Mouse (Mus musculus): ENCODE results near the gene Fkbp15. TPM values are rescaled to one million over a fixed set of nuclear protein-coding genes. Genes with fewer than 3 reads are reported as not detected.

Gene Fkbp15
- polyA plus RNA-seq, 1 experiment from 2014 or later = 19.6 TPM

GRCm38 (mm10) chr4:62254551-62254950 lies 105.8 kb downstream of the Fkbp15 start:
- no peak overlapping the region for H3K4me3 ChIP-seq
- peak; percentile 16 for DNase-seq (ENCODE audit: low spot score)
- H3K36me3 ChIP-seq = no peaks in the 10 kb centered on the region
- no peak overlapping the region for H3K27ac ChIP-seq
- no peaks in the 10 kb centered on the region for H3K4me1 ChIP-seq
- H3K27me3 ChIP-seq (ENCODE audit: low read depth, poor library complexity, severe bottlenecking) = no peaks in the 10 kb centered on the region
- no peaks in the 10 kb centered on the region for H3K9me3 ChIP-seq (replicated peaks)
- 62% methylated on average over 8 of the region's 8 CpGs for WGBS

- DNase-seq (ENCODE audit: low spot score) = peak; percentile 8
- no peaks in the 10 kb centered on the region for H3K36me3 ChIP-seq
- H3K4me1 ChIP-seq = no peaks in the 10 kb centered on the region
- no peak overlapping the region for H3K27ac ChIP-seq
- no peak overlapping the region for H3K4me3 ChIP-seq
- no peaks in the 10 kb centered on the region for H3K27me3 ChIP-seq (ENCODE audit: low read depth, poor library complexity, severe bottlenecking)
- no peaks in the 10 kb centered on the region for H3K9me3 ChIP-seq (replicated peaks)
- WGBS = 94% methylated on average over 4 of the region's 4 CpGs
Measured at GRCm38 (mm10) chr4:62251776-62252175, 108.6 kb downstream of the Fkbp15 start.

GRCm38 (mm10) chr4:62250896-62251544 lies 109.3 kb downstream of the Fkbp15 start:
- H3K4me3 ChIP-seq = no peak overlapping the region
- H3K9me3 ChIP-seq (replicated peaks) = no peaks in the 10 kb centered on the region
- WGBS = 40% methylated on average over 3 of the region's 3 CpGs

More at GRCm38 (mm10) chr4:62250896-62251544, 109.3 kb downstream of the Fkbp15 start:
- Histone ChIP-seq H3K36me3 (no peaks in the 10 kb centered on the region), H3K27ac (no peak overlapping the region), H3K27me3 (ENCODE audit: low read depth, poor library complexity, severe bottlenecking) (no peaks in the 10 kb centered on the region), H3K4me1 (no peaks in the 10 kb centered on the region)
- DNase-seq (ENCODE audit: low spot score) = peak; percentile 26

Other genes with a start within 250 kb of the Fkbp15 start
- gene Mup21, start 209.7 kb downstream of the Fkbp15 start, polyA plus RNA-seq (2016; fragmentation: Nextera tagmentation; extraction: Ambion mirVana) = not detected in 2 replicates
- 14.9 and 19.4 TPM in 2 replicates for gene Zfp37, start 129.5 kb downstream of the Fkbp15 start, polyA plus RNA-seq (2016; fragmentation: Nextera tagmentation; extraction: Ambion mirVana)
- 10.8 and 11.0 TPM in 2 replicates for gene Slc31a2, start 98.0 kb downstream of the Fkbp15 start, polyA plus RNA-seq (2016; fragmentation: Nextera tagmentation; extraction: Ambion mirVana)
- 42.2 and 48.7 TPM in 2 replicates for gene Slc31a1, start 179 bp upstream of the Fkbp15 start, polyA plus RNA-seq (2016; fragmentation: Nextera tagmentation; extraction: Ambion mirVana)
- 223 and 233 TPM in 2 replicates for gene Cdc26, start 48.1 kb upstream of the Fkbp15 start, polyA plus RNA-seq (2016; fragmentation: Nextera tagmentation; extraction: Ambion mirVana)
- 38.4 and 38.6 TPM in 2 replicates for gene Prpf4, start 48.2 kb upstream of the Fkbp15 start, polyA plus RNA-seq (2016; fragmentation: Nextera tagmentation; extraction: Ambion mirVana)
- gene Rnf183, start 74.7 kb upstream of the Fkbp15 start, polyA plus RNA-seq (2016; fragmentation: Nextera tagmentation; extraction: Ambion mirVana) = not detected in 2 replicates
- 10.5 and 13.4 TPM in 2 replicates for gene Wdr31, start 110.3 kb upstream of the Fkbp15 start, polyA plus RNA-seq (2016; fragmentation: Nextera tagmentation; extraction: Ambion mirVana)
- gene Bspry, start 119.5 kb upstream of the Fkbp15 start, polyA plus RNA-seq (2016; fragmentation: Nextera tagmentation; extraction: Ambion mirVana) = 1.0 and 1.3 TPM in 2 replicates
- 11.7 and 13.5 TPM in 2 replicates for gene Hdhd3, start 142.9 kb upstream of the Fkbp15 start, polyA plus RNA-seq (2016; fragmentation: Nextera tagmentation; extraction: Ambion mirVana)
- gene Alad, start 159.4 kb upstream of the Fkbp15 start, polyA plus RNA-seq (2016; fragmentation: Nextera tagmentation; extraction: Ambion mirVana) = 108 and 124 TPM in 2 replicates
- 113 and 116 TPM in 2 replicates for gene Pole3, start 164.5 kb upstream of the Fkbp15 start, polyA plus RNA-seq (2016; fragmentation: Nextera tagmentation; extraction: Ambion mirVana)
- gene 4933430I17Rik, start 164.8 kb upstream of the Fkbp15 start, polyA plus RNA-seq (2016; fragmentation: Nextera tagmentation; extraction: Ambion mirVana) = 0.86 and 1.7 TPM in 2 replicates
- gene Rgs3, start 199.3 kb upstream of the Fkbp15 start, polyA plus RNA-seq (2016; fragmentation: Nextera tagmentation; extraction: Ambion mirVana) = 24.9 and 38.2 TPM in 2 replicates